Mouse (Mus musculus): ENCODE measurements around the gene Sinhcaf.

- TF ChIP-seq CTCF (IDR thresholded peaks at IDR 0.05; ENCODE audit: low read depth, low read length) (no peak), GATA1 (IDR thresholded peaks at IDR 0.05; ENCODE audit: borderline replicate concordance, low read length) (no peak), GATA2 (IDR thresholded peaks at IDR 0.05; ENCODE audit: borderline replicate concordance, low read depth, low read length) (no peak), POLR2AphosphoS5 (IDR thresholded peaks at IDR 0.05; ENCODE audit: insufficient replicate concordance, low read depth, low read length) (no peak)
Observed at GRCm38 (mm10) chr6:148980495-148980894, 34.2 kb upstream of the Sinhcaf start.
